Mouse (Mus musculus): Measurements from ENCODE around the gene Npb. TPM values are rescaled to one million over a fixed set of nuclear protein-coding genes. Genes with fewer than 3 reads are reported as not detected.

The Npb gene
- total and polyA plus RNA-seq, 3 experiments, result 0.27 to 1.7 TPM; not detected in 1

DNA sequence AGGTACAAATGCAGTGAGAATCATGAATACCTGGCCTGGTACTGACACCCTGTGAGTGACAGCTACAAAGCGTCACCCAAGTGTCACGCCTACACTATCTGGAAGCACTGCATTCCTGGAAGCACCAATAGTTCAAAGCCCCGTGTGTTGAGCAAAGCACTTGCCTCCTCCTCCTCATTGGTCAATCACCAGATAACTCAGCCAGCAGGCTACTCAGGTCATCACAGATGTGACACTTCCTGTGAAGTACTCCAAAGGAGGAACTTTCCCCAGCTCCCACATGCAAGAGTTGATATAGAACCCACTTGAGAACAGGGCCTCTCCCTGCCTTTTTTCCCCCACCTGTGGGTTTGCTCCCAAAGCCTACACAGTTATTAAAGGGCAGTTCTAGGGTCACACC is 37.2 kb upstream of the Npb start (continued):
- no peak for TF ChIP-seq ELF1 (IDR thresholded peaks at IDR 0.05; ENCODE audit: low read depth, low read length)

DNA sequence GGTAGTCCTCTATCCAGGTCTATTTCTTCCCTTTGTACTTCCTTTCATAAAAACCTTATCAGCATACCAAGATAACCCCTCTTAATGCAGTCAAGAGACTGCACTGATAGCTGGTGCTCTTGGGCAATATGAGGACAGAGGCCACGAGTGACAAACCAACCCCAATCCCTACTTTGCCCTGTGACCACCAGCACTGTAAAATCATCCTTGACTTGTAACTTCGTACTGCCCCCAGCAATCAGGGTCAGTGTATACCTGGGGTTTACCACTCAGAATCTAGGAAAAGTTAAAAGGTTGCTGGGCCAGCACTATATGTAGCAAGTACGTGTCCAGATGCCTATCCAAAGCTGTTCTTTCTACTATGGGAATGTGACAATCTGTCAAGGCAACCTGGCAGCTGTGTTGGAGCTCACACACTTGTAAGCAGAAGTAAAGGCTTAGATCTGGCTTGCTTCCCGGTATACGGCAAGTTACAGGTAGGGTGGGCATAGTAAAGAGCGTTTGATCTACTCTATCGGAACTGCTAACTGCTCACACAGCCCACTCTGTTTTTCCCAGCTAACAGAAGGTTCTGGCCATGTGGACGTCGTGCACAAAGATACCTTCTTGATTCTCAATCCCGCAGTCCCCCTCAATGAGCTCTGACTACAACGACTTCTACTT is 36.4 kb upstream of the Npb start:
- DNase-seq (ENCODE audit: low read depth, low spot score), result peak; percentile 77
- TF ChIP-seq SIN3A (IDR thresholded peaks at IDR 0.05; ENCODE audit: low read length), result peak; percentile 71
- peak; percentile 80 for TF ChIP-seq GATA1 (IDR thresholded peaks at IDR 0.05; ENCODE audit: low read depth, low read length)
- no peak; a peak in 1 of 4 replicates for TF ChIP-seq EP300 (IDR thresholded peaks at IDR 0.05; ENCODE audit: low read depth in 1 of 2, low read length in 2 of 2)
- 0 out of 2 replicates have a peak, but pooled peaks have one; percentile 84 for TF ChIP-seq CHD1 (IDR thresholded peaks at IDR 0.05; ENCODE audit: low read depth, low read length)
- peak; percentile 52 for TF ChIP-seq MAX (IDR thresholded peaks at IDR 0.05; ENCODE audit: low read length)
- peak; percentile 45; the same call in 1 of the 2 replicates for TF ChIP-seq MYC (IDR thresholded peaks at IDR 0.05; ENCODE audit: low read depth, low read length)
- Histone ChIP-seq H3K27ac (ENCODE audit: control insufficient read depth, low read depth, low read length) (peak overlapping the region; percentile 70), H3K4me1 (ENCODE audit: control insufficient read depth in 1 of 2, insufficient read depth in 2 of 2, low read length in 2 of 2) (peaks cover 5 to 16% of the 10 kb centered on the region in 2 experiments), H3K4me3 (ENCODE audit: control insufficient read depth in 1 of 2, insufficient read depth in 1 of 2, low read depth in 2 of 2, low read length in 2 of 2) (peak overlapping the region; percentile 85 to 94), H3K9ac (ENCODE audit: control insufficient read depth, low read depth, low read length, poor library complexity, severe bottlenecking) (peak overlapping the region; percentile 81), H3K79me2 (ENCODE audit: control insufficient read depth, insufficient read depth, low read length, poor library complexity) (peaks cover 44% of the 10 kb centered on the region), H3K9me3 (replicated peaks; ENCODE audit: insufficient read depth, low read length) (no peaks in the 10 kb centered on the region), H3K27me3 (ENCODE audit: control insufficient read depth in 1 of 2, insufficient read depth in 2 of 2, low read length in 2 of 2) (no peaks in the 10 kb centered on the region), H3K36me3 (ENCODE audit: control insufficient read depth in 1 of 2, insufficient read depth in 2 of 2, low read length in 2 of 2) (peaks cover 16 to 28% of the 10 kb centered on the region in 2 experiments)

DNA sequence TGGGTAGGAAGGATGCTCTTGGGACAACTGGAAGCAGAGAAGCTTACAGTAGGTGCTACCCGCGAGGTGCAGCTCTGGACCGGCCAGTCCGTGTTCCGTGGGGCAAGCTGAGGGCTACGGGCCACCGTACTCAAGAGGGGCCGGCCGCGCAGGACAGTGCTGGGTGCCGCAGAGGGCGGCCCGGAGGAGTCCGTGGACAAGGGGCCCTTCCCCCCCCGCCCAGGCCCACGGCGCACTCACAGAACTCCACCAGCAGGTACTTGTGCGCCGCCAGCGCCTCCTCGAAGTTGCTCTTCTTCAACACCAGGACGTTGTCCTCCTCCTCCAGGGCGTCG is 35.9 kb upstream of the Npb start:
- no peaks in the 10 kb centered on the region for H3K27me3 ChIP-seq (ENCODE audit: control insufficient read depth in 1 of 2, insufficient read depth in 2 of 2, low read length in 2 of 2)
- H3K9ac ChIP-seq (ENCODE audit: control insufficient read depth, low read depth, low read length, poor library complexity, severe bottlenecking), result peak overlapping the region; percentile 81
- peak overlapping the region; percentile 70 for H3K27ac ChIP-seq (ENCODE audit: control insufficient read depth, low read depth, low read length)
- H3K4me1 ChIP-seq (ENCODE audit: control insufficient read depth in 1 of 2, insufficient read depth in 2 of 2, low read length in 2 of 2), result peaks cover 5 to 16% of the 10 kb centered on the region in 2 experiments
- H3K9me3 ChIP-seq (replicated peaks; ENCODE audit: insufficient read depth, low read length), result no peaks in the 10 kb centered on the region
- H3K4me3 ChIP-seq (ENCODE audit: control insufficient read depth in 1 of 2, insufficient read depth in 1 of 2, low read depth in 2 of 2, low read length in 2 of 2), result peak overlapping the region; percentile 85 to 94
- no peak for TF ChIP-seq TCF12 (IDR thresholded peaks at IDR 0.05; ENCODE audit: low read depth, low read length)
- no peak for DNase-seq (ENCODE audit: low read depth, low spot score)
- H3K36me3 ChIP-seq (ENCODE audit: control insufficient read depth in 1 of 2, insufficient read depth in 2 of 2, low read length in 2 of 2), result peaks cover 15 to 28% of the 10 kb centered on the region in 2 experiments
- H3K79me2 ChIP-seq (ENCODE audit: control insufficient read depth, insufficient read depth, low read length, poor library complexity), result peaks cover 44% of the 10 kb centered on the region

DNA sequence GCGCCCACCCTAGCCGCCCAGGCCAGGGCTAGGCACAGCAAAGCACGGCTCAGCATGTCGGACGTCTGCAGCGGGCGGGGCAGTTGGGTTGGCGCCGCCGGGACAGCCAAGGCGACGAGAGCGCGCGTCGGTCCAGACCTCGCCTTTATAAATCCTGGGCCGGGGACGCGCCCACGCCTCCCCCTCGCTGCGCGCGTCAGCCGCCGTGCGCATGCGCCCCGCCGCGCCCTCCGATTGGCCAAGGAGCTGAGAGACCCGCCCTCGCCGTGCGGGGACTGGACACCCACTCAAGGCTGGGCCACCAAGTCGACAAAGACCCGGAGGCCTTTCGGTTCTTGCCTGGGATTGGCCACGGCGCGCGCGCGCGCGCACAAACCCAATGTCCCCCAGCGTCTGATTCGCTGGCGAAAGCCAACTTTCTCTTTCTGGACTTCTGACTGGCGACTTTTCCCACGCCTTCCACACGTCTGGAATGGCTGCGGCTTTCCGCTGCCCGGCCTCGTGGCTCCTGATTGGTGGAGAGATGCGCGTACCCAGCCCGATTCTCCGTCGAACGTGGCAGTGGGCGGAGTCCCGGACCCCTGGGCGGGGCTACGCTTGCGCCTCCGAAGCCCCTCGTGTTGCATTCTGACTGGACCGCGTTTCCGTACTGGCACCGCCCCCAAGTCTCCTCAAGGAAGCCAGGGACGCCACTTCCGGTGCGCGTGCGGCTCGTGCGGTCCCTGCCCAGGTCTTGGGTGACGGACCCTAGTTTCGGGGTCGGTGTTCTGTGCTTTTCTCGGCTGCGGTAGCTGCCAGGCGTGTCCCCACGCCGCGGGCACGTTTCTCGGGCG is 35.3 kb upstream of the Npb start, which contains the start of gene P4hb:
Gene P4hb (minus strand): TSS at position 502 of the 833 bp plus-strand sequence.
- H3K36me3 ChIP-seq (ENCODE audit: control insufficient read depth in 1 of 2, insufficient read depth in 2 of 2, low read length in 2 of 2), result peaks cover 10 to 28% of the 10 kb centered on the region in 2 experiments
- peak; percentile 89 for TF ChIP-seq SIN3A (IDR thresholded peaks at IDR 0.05; ENCODE audit: low read length)
- TF ChIP-seq NELFE (IDR thresholded peaks at IDR 0.05; ENCODE audit: low read depth, low read length), result peak; percentile 99
- no peak for TF ChIP-seq MYB (IDR thresholded peaks at IDR 0.05; ENCODE audit: low read depth, low read length)
- TF ChIP-seq MAX (IDR thresholded peaks at IDR 0.05; ENCODE audit: low read length), result peak; percentile 92
- TF ChIP-seq USF1 (IDR thresholded peaks at IDR 0.05; ENCODE audit: low read depth, low read length), result peak; percentile 58
- peak; percentile 97 for TF ChIP-seq TBP (IDR thresholded peaks at IDR 0.05; ENCODE audit: low read depth, low read length)
- TF ChIP-seq CHD1 (IDR thresholded peaks at IDR 0.05; ENCODE audit: low read depth, low read length), result no peak
- TF ChIP-seq RCOR1 (IDR thresholded peaks at IDR 0.05; ENCODE audit: low read depth, low read length), result no peak
- TF ChIP-seq E2F4 (IDR thresholded peaks at IDR 0.05; ENCODE audit: borderline replicate concordance, low read depth, low read length), result peak; percentile 89; the same call in 1 of the 2 replicates
- peak; percentile 76 for TF ChIP-seq POLR2AphosphoS5 (IDR thresholded peaks at IDR 0.05; ENCODE audit: borderline replicate concordance, low read depth, low read length)
- TF ChIP-seq MYC (IDR thresholded peaks at IDR 0.05; ENCODE audit: low read depth, low read length), result peak; percentile 94
- peak; percentile 84; the same call in 1 of the 2 replicates for TF ChIP-seq BHLHE40 (IDR thresholded peaks at IDR 0.05; ENCODE audit: borderline replicate concordance, low read depth, low read length)
- TF ChIP-seq ELF1 (IDR thresholded peaks at IDR 0.05; ENCODE audit: low read depth, low read length), result peak; percentile 95
- peak; percentile 86; the same call in 1 of the 2 replicates for TF ChIP-seq POLR2AphosphoS2 (IDR thresholded peaks at IDR 0.05; ENCODE audit: low read length)
- TF ChIP-seq KAT2A (conservative IDR thresholded peaks at IDR 0.05; ENCODE audit: low read depth, low read length), result peak; percentile 37; the same call in 1 of the 2 replicates
- TF ChIP-seq CTCF (IDR thresholded peaks at IDR 0.05 in 2 of 3, conservative IDR thresholded peaks at IDR 0.05 in 1 of 3; ENCODE audit: control insufficient read depth in 1 of 3, insufficient read depth in 1 of 3, low read depth in 2 of 3, low read length in 3 of 3, poor library complexity in 1 of 3, severe bottlenecking in 1 of 3), result no peak; a peak in 1 of 6 replicates
- TF ChIP-seq POLR2A (IDR thresholded peaks at IDR 0.05; ENCODE audit: control insufficient read depth in 1 of 2, insufficient read depth in 1 of 2, low read depth in 1 of 2, low read length in 2 of 2, poor library complexity in 1 of 2), result peak; percentile 90 to 99
- TF ChIP-seq GATA1 (IDR thresholded peaks at IDR 0.05; ENCODE audit: low read depth, low read length), result no peak

More for the DNA sequence above, 35.3 kb upstream of the Npb start, which contains the start of gene P4hb:
- Histone ChIP-seq H3K27ac (ENCODE audit: control insufficient read depth, low read depth, low read length) (peak within 1 kb of the TSS; percentile 84), H3K9me3 (replicated peaks; ENCODE audit: insufficient read depth, low read length) (no peaks in the 10 kb centered on the region), H3K79me2 (ENCODE audit: control insufficient read depth, insufficient read depth, low read length, poor library complexity) (peaks cover 41% of the 10 kb centered on the region), H3K9ac (ENCODE audit: control insufficient read depth, low read depth, low read length, poor library complexity, severe bottlenecking) (peak within 1 kb of the TSS; percentile 92), H3K4me3 (ENCODE audit: control insufficient read depth in 1 of 2, insufficient read depth in 1 of 2, low read depth in 2 of 2, low read length in 2 of 2) (peak within 1 kb of the TSS; percentile 88 to 94), H3K27me3 (ENCODE audit: control insufficient read depth in 1 of 2, insufficient read depth in 2 of 2, low read length in 2 of 2) (no peaks in the 10 kb centered on the region), H3K4me1 (ENCODE audit: control insufficient read depth in 1 of 2, insufficient read depth in 2 of 2, low read length in 2 of 2) (peaks cover 5 to 16% of the 10 kb centered on the region in 2 experiments)
- DNase-seq (ENCODE audit: low read depth, low spot score), result peak; percentile 100

All from MEL (cell line).